Mouse (Mus musculus): Measurements from ENCODE around the gene Ttc34. TPM values are rescaled to one million over a fixed set of nuclear protein-coding genes. Genes with fewer than 3 reads are reported as not detected.
A peak's percentile ranks its signal among the peaks of the same experiment; 100 is the strongest.

Gene Ttc34
- total and polyA plus RNA-seq, 3 experiments, result 0.05 TPM; not detected in 2

GRCm38 (mm10) chr4:154855721-154856479 lies 18.6 kb downstream of the Ttc34 start:
- H3K9me3 ChIP-seq (replicated peaks), result peaks cover 12% of the 10 kb centered on the region
- TF ChIP-seq POLR2AphosphoS5 (IDR thresholded peaks at IDR 0.05; ENCODE audit: insufficient replicate concordance, low read depth, low read length), result no peak
- TF ChIP-seq GATA2 (IDR thresholded peaks at IDR 0.05; ENCODE audit: borderline replicate concordance, low read depth, low read length), result no peak
- TF ChIP-seq TAL1 (conservative IDR thresholded peaks at IDR 0.05; ENCODE audit: low read depth, low read length), result no peak
- no peak for TF ChIP-seq CTCF (IDR thresholded peaks at IDR 0.05; ENCODE audit: low read depth, low read length)
- TF ChIP-seq GATA1 (IDR thresholded peaks at IDR 0.05; ENCODE audit: borderline replicate concordance, low read length), result no peak
- H3K4me3 ChIP-seq (ENCODE audit: low read depth, low read length), result peak overlapping the region; percentile 23; the same call in 1 of the 2 replicates
- peaks cover 16% of the 10 kb centered on the region for H3K27me3 ChIP-seq (ENCODE audit: insufficient read depth, low read length)
- no peaks in the 10 kb centered on the region for H3K4me1 ChIP-seq (ENCODE audit: insufficient read depth, low read depth, low read length)
- ATAC-seq (ENCODE audit: extremely low read depth, insufficient number of reproducible peaks, low FRiP score, poor library complexity, severe bottlenecking) (no peak), DNase-seq (ENCODE audit: low spot score) (no peak)
- no peaks in the 10 kb centered on the region for H3K36me3 ChIP-seq (replicated peaks)

GRCm38 (mm10) chr4:154856480-154856837 lies 19.2 kb downstream of the Ttc34 start:
- Histone ChIP-seq H3K36me3 (replicated peaks) (no peaks in the 10 kb centered on the region), H3K27me3 (ENCODE audit: insufficient read depth, low read length) (peaks cover 20% of the 10 kb centered on the region), H3K4me1 (ENCODE audit: insufficient read depth, low read depth, low read length) (no peaks in the 10 kb centered on the region; the same call in 1 of the 2 replicates), H3K4me3 (ENCODE audit: low read depth, low read length) (no peak overlapping the region; the same call in 1 of the 2 replicates), H3K9me3 (replicated peaks) (peaks cover 12% of the 10 kb centered on the region)
- TF ChIP-seq GATA1 (IDR thresholded peaks at IDR 0.05; ENCODE audit: borderline replicate concordance, low read length), result no peak
- TF ChIP-seq TAL1 (conservative IDR thresholded peaks at IDR 0.05; ENCODE audit: low read depth, low read length), result no peak
- TF ChIP-seq POLR2AphosphoS5 (IDR thresholded peaks at IDR 0.05; ENCODE audit: insufficient replicate concordance, low read depth, low read length), result no peak
- no peak for TF ChIP-seq CTCF (IDR thresholded peaks at IDR 0.05; ENCODE audit: low read depth, low read length)
- TF ChIP-seq GATA2 (IDR thresholded peaks at IDR 0.05; ENCODE audit: borderline replicate concordance, low read depth, low read length), result no peak
- no peak for ATAC-seq (ENCODE audit: extremely low read depth, insufficient number of reproducible peaks, low FRiP score, poor library complexity, severe bottlenecking)
- DNase-seq (ENCODE audit: low spot score), result no peak

- Histone ChIP-seq H3K36me3 (replicated peaks) (no peaks in the 10 kb centered on the region), H3K27me3 (ENCODE audit: insufficient read depth, low read length) (peaks cover 24% of the 10 kb centered on the region), H3K4me3 (ENCODE audit: low read depth, low read length) (no peak overlapping the region), H3K4me1 (ENCODE audit: insufficient read depth, low read depth, low read length) (no peaks in the 10 kb centered on the region; the same call in 1 of the 2 replicates), H3K9me3 (replicated peaks) (peaks cover 12% of the 10 kb centered on the region)
- DNase-seq (ENCODE audit: low spot score) (no peak), ATAC-seq (ENCODE audit: extremely low read depth, insufficient number of reproducible peaks, low FRiP score, poor library complexity, severe bottlenecking) (no peak)
- TF ChIP-seq CTCF (IDR thresholded peaks at IDR 0.05; ENCODE audit: low read depth, low read length) (no peak), TAL1 (conservative IDR thresholded peaks at IDR 0.05; ENCODE audit: low read depth, low read length) (no peak), GATA2 (IDR thresholded peaks at IDR 0.05; ENCODE audit: borderline replicate concordance, low read depth, low read length) (no peak), GATA1 (IDR thresholded peaks at IDR 0.05; ENCODE audit: borderline replicate concordance, low read length) (no peak), POLR2AphosphoS5 (IDR thresholded peaks at IDR 0.05; ENCODE audit: insufficient replicate concordance, low read depth, low read length) (no peak)
These were observed 19.6 kb downstream of the Ttc34 start for GRCm38 (mm10) chr4:154856882-154857281.

GRCm38 (mm10) chr4:154857366-154858240 lies 20.3 kb downstream of the Ttc34 start:
- ATAC-seq (ENCODE audit: extremely low read depth, insufficient number of reproducible peaks, low FRiP score, poor library complexity, severe bottlenecking), result no peak
- H3K4me1 ChIP-seq (ENCODE audit: insufficient read depth, low read depth, low read length), result no peaks in the 10 kb centered on the region; the same call in 1 of the 2 replicates
- peaks cover 27% of the 10 kb centered on the region for H3K27me3 ChIP-seq (ENCODE audit: insufficient read depth, low read length)
- peaks cover 12% of the 10 kb centered on the region for H3K9me3 ChIP-seq (replicated peaks)
- no peaks in the 10 kb centered on the region for H3K36me3 ChIP-seq (replicated peaks)
- DNase-seq (ENCODE audit: low spot score), result no peak
- no peak overlapping the region for H3K4me3 ChIP-seq (ENCODE audit: low read depth, low read length)
- TF ChIP-seq GATA1 (IDR thresholded peaks at IDR 0.05; ENCODE audit: borderline replicate concordance, low read length), result no peak
- no peak for TF ChIP-seq GATA2 (IDR thresholded peaks at IDR 0.05; ENCODE audit: borderline replicate concordance, low read depth, low read length)
- TF ChIP-seq TAL1 (conservative IDR thresholded peaks at IDR 0.05; ENCODE audit: low read depth, low read length), result no peak
- TF ChIP-seq POLR2AphosphoS5 (IDR thresholded peaks at IDR 0.05; ENCODE audit: insufficient replicate concordance, low read depth, low read length), result no peak

- Histone ChIP-seq H3K27me3 (ENCODE audit: insufficient read depth, low read length) (peaks cover 27% of the 10 kb centered on the region), H3K4me3 (ENCODE audit: low read depth, low read length) (no peak overlapping the region), H3K36me3 (replicated peaks) (no peaks in the 10 kb centered on the region), H3K9me3 (replicated peaks) (peaks cover 12% of the 10 kb centered on the region), H3K4me1 (ENCODE audit: insufficient read depth, low read depth, low read length) (peaks cover 3% of the 10 kb centered on the region)
- no peak for DNase-seq (ENCODE audit: low spot score)
- ATAC-seq (ENCODE audit: extremely low read depth, insufficient number of reproducible peaks, low FRiP score, poor library complexity, severe bottlenecking), result no peak
- no peak for TF ChIP-seq CTCF (IDR thresholded peaks at IDR 0.05; ENCODE audit: low read depth, low read length)
- TF ChIP-seq GATA1 (IDR thresholded peaks at IDR 0.05; ENCODE audit: borderline replicate concordance, low read length), result no peak
- TF ChIP-seq GATA2 (IDR thresholded peaks at IDR 0.05; ENCODE audit: borderline replicate concordance, low read depth, low read length), result no peak
- TF ChIP-seq POLR2AphosphoS5 (IDR thresholded peaks at IDR 0.05; ENCODE audit: insufficient replicate concordance, low read depth, low read length), result no peak
- no peak for TF ChIP-seq TAL1 (conservative IDR thresholded peaks at IDR 0.05; ENCODE audit: low read depth, low read length)
These were observed 21.3 kb downstream of the Ttc34 start for GRCm38 (mm10) chr4:154858601-154859000.

- H3K27me3 ChIP-seq (ENCODE audit: insufficient read depth, low read length), result peaks cover 33% of the 10 kb centered on the region
- no peak for ATAC-seq (ENCODE audit: extremely low read depth, insufficient number of reproducible peaks, low FRiP score, poor library complexity, severe bottlenecking)
- H3K4me1 ChIP-seq (ENCODE audit: insufficient read depth, low read depth, low read length), result peaks cover 19% of the 10 kb centered on the region
- H3K36me3 ChIP-seq (replicated peaks), result no peaks in the 10 kb centered on the region
- no peaks in the 10 kb centered on the region for H3K9me3 ChIP-seq (replicated peaks)
- no peak overlapping the region for H3K4me3 ChIP-seq (ENCODE audit: low read depth, low read length)
- no peak for DNase-seq (ENCODE audit: low spot score)
- no peak for TF ChIP-seq GATA1 (IDR thresholded peaks at IDR 0.05; ENCODE audit: borderline replicate concordance, low read length)
- no peak for TF ChIP-seq CTCF (IDR thresholded peaks at IDR 0.05; ENCODE audit: low read depth, low read length)
- TF ChIP-seq POLR2AphosphoS5 (IDR thresholded peaks at IDR 0.05; ENCODE audit: insufficient replicate concordance, low read depth, low read length), result no peak
- TF ChIP-seq GATA2 (IDR thresholded peaks at IDR 0.05; ENCODE audit: borderline replicate concordance, low read depth, low read length), result no peak
- TF ChIP-seq TAL1 (conservative IDR thresholded peaks at IDR 0.05; ENCODE audit: low read depth, low read length), result no peak
These were observed 24.7 kb downstream of the Ttc34 start for GRCm38 (mm10) chr4:154861967-154862366.

All from G1E (cell line).